In the genomic region with DNA sequence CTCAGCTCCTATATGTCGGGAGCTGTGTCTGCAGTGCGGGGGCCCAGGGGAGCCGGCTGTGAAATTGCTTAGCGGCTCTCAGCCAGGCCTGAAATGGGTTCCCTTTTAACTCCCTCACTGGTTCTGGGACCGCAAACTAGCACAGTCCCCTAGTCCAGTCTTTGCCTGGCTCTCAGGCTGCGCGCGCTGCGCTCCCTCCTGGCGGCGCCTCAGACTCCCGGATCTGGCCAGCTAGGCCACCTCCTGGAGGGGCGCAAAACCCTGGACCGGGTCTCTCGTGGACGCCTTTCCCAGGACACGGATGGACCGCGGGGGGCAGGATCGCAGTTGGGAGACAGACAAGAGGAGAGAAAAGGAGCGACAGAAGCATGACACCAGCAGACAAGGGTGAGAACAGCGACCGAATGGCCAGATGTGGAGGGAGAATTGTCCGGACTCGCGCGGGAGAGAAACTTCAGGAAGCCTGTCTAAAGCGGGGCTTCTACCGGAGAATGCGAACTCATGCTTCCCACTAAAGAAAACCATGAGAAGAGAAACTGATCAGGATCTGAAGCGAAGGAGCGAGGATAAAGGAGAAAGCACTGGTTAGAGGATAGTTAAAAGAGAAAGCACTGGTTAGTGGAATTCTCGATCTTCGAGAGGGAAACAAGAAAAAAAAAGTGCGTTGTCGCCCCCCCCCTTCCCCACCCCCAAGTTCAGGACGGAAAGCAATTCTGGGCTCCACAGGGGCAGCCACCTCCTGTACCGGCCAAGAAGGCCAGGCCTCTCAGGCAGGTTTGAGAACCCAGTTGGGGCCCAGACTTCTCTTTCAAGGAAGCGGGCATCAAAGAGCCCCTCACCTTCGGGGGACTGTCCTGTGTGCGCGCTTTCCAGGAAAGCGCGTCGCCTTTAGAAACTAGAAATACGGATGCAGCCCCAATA, we compare ENCODE assay signal across 8 mouse cellular contexts. TPM values are rescaled to one million over a fixed set of nuclear protein-coding genes. Genes with fewer than 3 reads are reported as not detected.
DNase-seq lines count a peak whose midpoint lies in the region; ATAC-seq and TF ChIP-seq lines count a peak whose summit lies in the region.

No protein-coding gene starts in this region.

- H3K4me1 ChIP-seq in heart, postnatal 0 days (ENCODE audit: control insufficient read depth, insufficient read depth) = peaks cover 7% of the 10 kb centered on the region
- H3K4me1 ChIP-seq in limb, embryonic 12.5 days (replicated peaks) = peaks cover 26% of the 10 kb centered on the region
- H3K4me1 ChIP-seq in midbrain, embryonic 16.5 days (ENCODE audit: control insufficient read depth, insufficient read depth, low read length) = peaks cover 17% of the 10 kb centered on the region

- H3K4me2 ChIP-seq in heart, postnatal 0 days (ENCODE audit: low read depth, low read length) = peak overlapping the region; percentile 68
- peak overlapping the region; percentile 49 for H3K4me2 ChIP-seq in limb, embryonic 12.5 days
- peak overlapping the region; percentile 67 for H3K4me2 ChIP-seq in midbrain, embryonic 16.5 days (ENCODE audit: low read length)

- H3K27me3 ChIP-seq in heart, postnatal 0 days (ENCODE audit: control insufficient read depth, insufficient read depth, low read length) = peaks cover 82% of the 10 kb centered on the region
- peaks cover 89% of the 10 kb centered on the region for H3K27me3 ChIP-seq in limb, embryonic 12.5 days
- peaks cover 20% of the 10 kb centered on the region for H3K27me3 ChIP-seq in midbrain, embryonic 16.5 days (ENCODE audit: control insufficient read depth, insufficient read depth, low read depth, low read length)

- no peaks in the 10 kb centered on the region for H3K9me3 ChIP-seq in heart, postnatal 0 days (replicated peaks; ENCODE audit: control insufficient read depth, low read length)
- H3K9me3 ChIP-seq in limb, embryonic 12.5 days = no peaks in the 10 kb centered on the region
- no peaks in the 10 kb centered on the region for H3K9me3 ChIP-seq in midbrain, embryonic 16.5 days (replicated peaks; ENCODE audit: control insufficient read depth, low read length, poor library complexity, severe bottlenecking)

- no peak overlapping the region for H3K27ac ChIP-seq in heart, postnatal 0 days (ENCODE audit: low read depth)
- H3K27ac ChIP-seq in limb, embryonic 12.5 days = no peak overlapping the region
- H3K27ac ChIP-seq in midbrain, embryonic 16.5 days (ENCODE audit: low read length) = peak overlapping the region; percentile 48

- H3K36me3 ChIP-seq in heart, postnatal 0 days (replicated peaks; ENCODE audit: control insufficient read depth, insufficient read depth, low read length) = no peaks in the 10 kb centered on the region
- no peaks in the 10 kb centered on the region for H3K36me3 ChIP-seq in limb, embryonic 12.5 days
- H3K36me3 ChIP-seq in midbrain, embryonic 16.5 days (ENCODE audit: control insufficient read depth, insufficient read depth, low read length) = no peaks in the 10 kb centered on the region

- peak overlapping the region; percentile 51 for H3K4me3 ChIP-seq in heart, postnatal 0 days (ENCODE audit: low read depth, low read length)
- peak overlapping the region; percentile 29 for H3K4me3 ChIP-seq in limb, embryonic 12.5 days (replicated peaks)
- H3K4me3 ChIP-seq in midbrain, embryonic 16.5 days (ENCODE audit: low read depth, low read length) = peak overlapping the region; percentile 39

- 2% methylated on average over 46 of the region's 46 CpGs for WGBS in heart, postnatal 0 days
- WGBS in limb, embryonic 12.5 days = under 1% methylated on average over 46 of the region's 46 CpGs
- 1% methylated on average over 46 of the region's 46 CpGs for WGBS in midbrain, embryonic 16.5 days

- peak; percentile 45 for TF ChIP-seq CTCF in heart, postnatal 0 days (IDR thresholded peaks at IDR 0.05; ENCODE audit: low read depth)

- TF ChIP-seq EP300 in heart, postnatal 0 days (IDR thresholded peaks at IDR 0.05; ENCODE audit: low read depth) = no peak

- peak overlapping the region; percentile 42 for H3K9ac ChIP-seq in heart, postnatal 0 days (replicated peaks; ENCODE audit: low read depth, low read length)
- H3K9ac ChIP-seq in limb, embryonic 12.5 days (replicated peaks) = no peak overlapping the region
- peak overlapping the region; percentile 61 for H3K9ac ChIP-seq in midbrain, embryonic 16.5 days (ENCODE audit: low read depth, low read length)

- DNase-seq in 3134 (ENCODE audit: extremely low read depth, insufficient read length, low spot score) (peak; percentile 87), R1 (ENCODE audit: low read depth, low spot score) (peak; percentile 37)
- no peak for DNase-seq in heart, postnatal 0 days (ENCODE audit: low spot score)
- DNase-seq in frontal cortex, postnatal 36 days (ENCODE audit: low spot score in 2 of 2) = no peak

- ATAC-seq in heart, postnatal 0 days (ENCODE audit: insufficient read depth, low read depth) = no peak
- ATAC-seq in limb, embryonic 12.5 days (ENCODE audit: insufficient number of reproducible peaks, insufficient read depth, low FRiP score, low TSS enrichment, low read depth) = 0 out of 2 replicates have a peak, but pooled peaks have one; percentile 14
- no peak for ATAC-seq in midbrain, embryonic 16.5 days
- no peak for ATAC-seq in megakaryocyte progenitor cell, adult 5-6 weeks (replicated peaks; ENCODE audit: poor library complexity)
- no peak for ATAC-seq in granulocyte monocyte progenitor cell, adult 5-6 weeks (replicated peaks; ENCODE audit: poor library complexity, severe bottlenecking)

RNA-seq across cellular contexts. Expression of a gene that starts 4.4 kb away (rescaled TPM):
- 14.0 and 18.7 TPM in 2 replicates for total RNA-seq in heart, postnatal 0 days (2014; rRNA removed; ENCODE audit: low replicate concordance)
- polyA plus RNA-seq in heart, postnatal 0 days (2015; fragmentation: Nextera tagmentation; extraction: Ambion mirVana) = 5.3 and 6.7 TPM in 2 replicates
- 8.7 and 9.5 TPM in 2 replicates for polyA plus RNA-seq in limb, embryonic 12.5 days (2016; fragmentation: Nextera tagmentation; extraction: Ambion mirVana)
- polyA plus RNA-seq in midbrain, embryonic 16.5 days (2015; fragmentation: Nextera tagmentation; extraction: Ambion mirVana) = 33.3 and 34.0 TPM in 2 replicates
- not detected in 2 replicates for total RNA-seq in megakaryocyte progenitor cell, adult 5-6 weeks (2015)
- total RNA-seq in megakaryocyte progenitor cell, adult 5-6 weeks (2017) = not detected in 2 replicates
- not detected in 2 replicates for total RNA-seq in granulocyte monocyte progenitor cell, adult 5-6 weeks (2014; fragmentation: Nextera tagmentation)
- not detected in 2 replicates for total RNA-seq in granulocyte monocyte progenitor cell, adult 5-6 weeks (2017)

Comparison
In these comparisons a context has a peak if more than half of its experiments do, and no peak if none do; other contexts are left out.
1. DNase-seq: peak in 3134 (single experiment) and R1 (single experiment); none in heart, postnatal 0 days (single experiment) and frontal cortex, postnatal 36 days (0 of 2).
2. RNA of a gene that starts 4.4 kb away (total RNA-seq): 14.0 to 18.7 TPM in heart, postnatal 0 days; not detected in megakaryocyte progenitor cell, adult 5-6 weeks and not detected in granulocyte monocyte progenitor cell, adult 5-6 weeks; every median in the first group is over 10 times any median in the second.
3. Peak in every context shown above with its lines, with median percentiles within 50 percentile points of each other: H3K4me2 ChIP-seq and H3K4me3 ChIP-seq.